Mouse (Mus musculus): ENCODE results near the gene Lgi2. TPM values are rescaled to one million over a fixed set of nuclear protein-coding genes. Genes with fewer than 3 reads are reported as not detected.

Lgi2 gene
- polyA plus RNA-seq, 1 experiment from 2014 or later: 16.1 TPM

DNA sequence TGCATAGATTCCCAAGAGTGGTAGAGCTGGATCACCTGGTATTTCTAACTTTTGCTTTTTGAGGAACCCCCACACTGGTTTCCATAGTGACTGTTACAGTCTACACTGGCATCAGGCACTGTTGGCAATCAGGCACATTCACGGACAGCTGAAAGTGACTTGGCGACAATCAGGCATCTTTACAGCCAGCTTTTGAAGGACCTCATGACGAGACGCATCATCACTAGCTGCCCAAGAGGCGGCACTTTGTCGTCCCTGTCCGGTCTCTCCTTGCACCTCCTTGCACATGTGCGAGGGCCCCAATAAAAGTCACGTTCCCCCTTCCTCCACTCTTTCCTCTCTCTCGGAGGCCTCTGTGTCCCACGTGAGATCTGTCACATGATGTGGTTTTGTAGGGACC, 62.1 kb downstream of the Lgi2 start:
- Histone ChIP-seq H3K9ac (no peak overlapping the region), H3K36me3 (no peaks in the 10 kb centered on the region), H3K27me3 (replicated peaks) (no peaks in the 10 kb centered on the region), H3K4me2 (no peak overlapping the region), H3K4me3 (replicated peaks) (no peak overlapping the region), H3K9me3 (no peaks in the 10 kb centered on the region), H3K4me1 (no peaks in the 10 kb centered on the region), H3K27ac (no peak overlapping the region)
- no peak for ATAC-seq (ENCODE audit: insufficient read depth, low FRiP score, low read depth)
- WGBS: 90% methylated on average over 11 of the region's 11 CpGs

DNA sequence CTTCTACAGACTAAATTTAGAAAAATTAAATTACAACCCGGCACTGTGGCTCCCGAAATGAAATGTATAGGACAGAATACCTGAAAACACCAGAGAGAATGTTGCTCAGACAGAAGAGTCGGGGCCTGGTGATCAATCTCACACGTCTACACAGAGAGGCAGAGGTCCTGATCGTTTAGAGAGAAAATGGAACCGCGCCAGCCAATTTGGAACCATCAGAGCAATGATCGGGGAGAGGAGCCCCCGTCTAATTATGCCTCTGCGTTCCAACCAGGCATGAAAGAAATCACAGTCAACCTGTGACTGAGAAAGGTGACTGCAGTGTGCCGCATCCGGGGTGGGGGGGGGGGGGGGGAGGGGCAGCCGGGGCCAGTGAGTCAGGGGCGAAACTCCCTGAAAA, 70.6 kb downstream of the Lgi2 start:
- WGBS: 29% methylated on average over 14 of the region's 14 CpGs
- Histone ChIP-seq H3K9me3 (no peaks in the 10 kb centered on the region), H3K4me1 (no peaks in the 10 kb centered on the region), H3K36me3 (no peaks in the 10 kb centered on the region), H3K27me3 (replicated peaks) (no peaks in the 10 kb centered on the region), H3K27ac (no peak overlapping the region), H3K4me2 (no peak overlapping the region), H3K9ac (no peak overlapping the region), H3K4me3 (replicated peaks) (no peak overlapping the region)
- ATAC-seq (ENCODE audit: insufficient read depth, low FRiP score, low read depth): no peak

DNA sequence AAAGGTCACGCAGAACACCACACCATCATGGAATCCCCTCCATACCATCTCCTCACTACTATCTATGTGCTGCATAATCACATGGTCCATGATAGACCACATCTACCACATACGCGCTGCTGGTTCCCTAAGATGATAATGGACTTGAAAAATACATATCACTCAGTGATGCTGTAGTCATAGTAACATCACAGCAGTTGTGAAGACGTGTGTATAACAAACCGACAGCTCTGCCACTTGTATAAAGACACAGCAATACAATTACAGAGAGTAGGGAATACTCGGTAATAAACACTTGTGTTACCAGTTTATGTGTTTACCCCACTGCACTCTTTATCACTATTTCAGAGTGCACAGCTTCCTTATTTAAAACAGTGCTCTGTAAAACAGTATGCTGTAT, 74.8 kb downstream of the Lgi2 start:
- Histone ChIP-seq H3K9ac (no peak overlapping the region), H3K36me3 (no peaks in the 10 kb centered on the region), H3K27me3 (replicated peaks) (no peaks in the 10 kb centered on the region), H3K27ac (no peak overlapping the region), H3K4me3 (replicated peaks) (no peak overlapping the region), H3K4me1 (no peaks in the 10 kb centered on the region), H3K4me2 (no peak overlapping the region), H3K9me3 (no peaks in the 10 kb centered on the region)
- ATAC-seq (ENCODE audit: insufficient read depth, low FRiP score, low read depth): no peak
- WGBS: 79% methylated on average over 6 of the region's 6 CpGs

DNA sequence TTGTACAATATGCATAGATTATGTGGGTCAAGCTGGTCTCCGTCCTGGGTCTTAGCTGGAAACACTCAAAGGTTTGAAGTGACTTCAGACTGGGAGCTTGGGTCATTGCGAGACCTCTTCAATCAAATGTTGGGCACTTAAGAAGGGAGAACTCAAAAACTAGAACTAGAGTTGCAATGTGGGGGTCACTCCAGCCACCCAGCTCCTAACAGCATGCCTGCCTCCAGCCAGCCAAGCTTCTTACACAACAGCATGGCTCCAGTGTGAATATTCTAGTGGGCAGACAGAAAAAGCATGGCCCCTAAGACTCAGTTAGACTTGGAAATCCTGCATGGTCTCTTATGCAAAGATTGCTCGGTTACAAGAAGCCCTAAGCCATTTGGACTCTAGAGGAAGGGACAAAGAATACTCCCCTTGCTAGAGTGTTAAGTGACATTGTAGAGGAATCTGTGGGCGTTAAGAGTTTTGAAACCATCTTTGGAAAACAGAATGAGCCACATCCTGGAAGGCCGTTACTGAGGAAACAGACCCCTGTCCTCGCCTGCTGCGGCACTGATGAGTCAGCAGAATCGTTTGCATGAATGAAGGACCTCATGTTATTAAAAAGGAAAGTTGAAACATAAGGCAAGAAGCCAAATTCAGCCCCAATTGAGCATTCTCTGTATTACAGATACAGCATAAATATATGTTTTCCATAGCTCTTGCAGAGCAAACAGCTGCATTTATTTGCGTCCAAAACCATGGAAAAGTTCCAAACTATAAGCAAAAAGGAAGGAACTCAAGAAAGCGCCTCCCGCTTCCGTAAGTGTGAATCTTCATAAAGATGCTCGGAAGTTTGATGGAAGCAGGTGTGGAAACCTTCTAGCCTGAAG, 78.5 kb downstream of the Lgi2 start:
- 67% methylated on average over 13 of the region's 13 CpGs for WGBS
- ATAC-seq (ENCODE audit: insufficient read depth, low FRiP score, low read depth): no peak
- H3K27me3 ChIP-seq (replicated peaks): no peaks in the 10 kb centered on the region

More for the DNA sequence above, 78.5 kb downstream of the Lgi2 start:
- Histone ChIP-seq H3K9ac (no peak overlapping the region), H3K9me3 (no peaks in the 10 kb centered on the region), H3K27ac (no peak overlapping the region), H3K4me3 (replicated peaks) (no peak overlapping the region), H3K36me3 (no peaks in the 10 kb centered on the region), H3K4me2 (no peak overlapping the region), H3K4me1 (no peaks in the 10 kb centered on the region)

Other genes starting within 250 kb of the Lgi2 start
- gene Sod3, start 202.7 kb downstream of the Lgi2 start, polyA plus RNA-seq (2015; fragmentation: Nextera tagmentation; extraction: Ambion mirVana): 2.2 TPM in 2 replicates
- gene Ccdc149, start 94.9 kb downstream of the Lgi2 start, polyA plus RNA-seq (2015; fragmentation: Nextera tagmentation; extraction: Ambion mirVana): 4.7 and 5.6 TPM in 2 replicates
- gene Sepsecs, start 103.2 kb upstream of the Lgi2 start, polyA plus RNA-seq (2015; fragmentation: Nextera tagmentation; extraction: Ambion mirVana): 9.4 and 10.7 TPM in 2 replicates
- gene Pi4k2b, start 175.1 kb upstream of the Lgi2 start, polyA plus RNA-seq (2015; fragmentation: Nextera tagmentation; extraction: Ambion mirVana): 25.1 and 26.8 TPM in 2 replicates
- 13.0 and 14.7 TPM in 2 replicates for gene Zcchc4, start 208.9 kb upstream of the Lgi2 start, polyA plus RNA-seq (2015; fragmentation: Nextera tagmentation; extraction: Ambion mirVana)